Mouse (Mus musculus): ENCODE measurements around the gene Hrg.
A peak's percentile ranks its signal among the peaks of the same experiment; 100 is the strongest.

GRCm38 (mm10) chr16:22922433-22922832, 28.4 kb upstream of the Hrg start:
- TF ChIP-seq EP300 (IDR thresholded peaks at IDR 0.05; ENCODE audit: low read depth) (peak; percentile 75), CTCF (IDR thresholded peaks at IDR 0.05; ENCODE audit: low read depth) (no peak)

Measured in liver, postnatal 0 days (tissue).